Mouse (Mus musculus): Measurements from ENCODE around the gene Gnao1.

- TF ChIP-seq CTCF (IDR thresholded peaks at IDR 0.05; ENCODE audit: borderline replicate concordance, control insufficient read depth, extremely low read depth, insufficient read depth, low read length, poor library complexity) (no peak), POLR2A (IDR thresholded peaks at IDR 0.05; ENCODE audit: control insufficient read depth, extremely low read depth, insufficient read depth, low read length, poor library complexity) (no peak)
These were observed 32.8 kb downstream of the Gnao1 start for GRCm38 (mm10) chr8:93842574-93842973.

Measured in thymus, adult 2 months (tissue).